ENCODE assay signal across 21 mouse cellular contexts in the genomic region with DNA sequence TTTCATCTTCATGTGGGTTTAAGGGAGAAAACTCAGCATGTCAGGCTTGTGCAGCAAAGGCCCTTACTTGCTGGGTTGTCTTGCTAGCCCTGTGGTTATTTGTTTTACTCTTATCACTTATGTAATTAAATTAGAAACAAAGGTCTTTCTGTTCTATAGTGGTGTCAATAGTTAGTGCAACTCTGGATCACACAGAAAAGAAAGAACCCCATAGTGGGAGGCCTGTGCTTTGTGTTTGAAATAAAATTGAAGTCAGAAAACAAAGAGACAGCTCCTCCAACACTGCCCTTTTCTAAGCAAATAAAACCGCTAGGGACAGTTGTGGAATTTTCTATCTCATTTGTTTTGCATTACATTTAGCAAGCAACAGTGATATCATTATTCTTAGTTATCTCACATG. TPM values are rescaled to one million over a fixed set of nuclear protein-coding genes. Genes with fewer than 3 reads are reported as not detected.
A peak's percentile ranks its signal among the peaks of the same experiment; 100 is the strongest.
DNase-seq lines count a peak whose midpoint lies in the region; TF ChIP-seq lines count a peak whose summit lies in the region.
"Had no signal": no experiment of that assay in that cellular context is flagged by ENCODE, and none has a peak within 500 bp of the region (broad histone marks: within the 10 kb centered on the region; RNA-seq: fewer than 3 reads in every experiment).

No protein-coding gene starts in this region.

- peak overlapping the region; percentile 11; the same call in 1 of the 2 replicates for H3K27ac ChIP-seq in layer of hippocampus, adult 2 months
- H3K27ac ChIP-seq: embryonic facial prominence, embryonic 10.5 days; embryonic facial prominence, embryonic 12.5 days; forebrain, embryonic 13.5 days; forebrain, embryonic 15.5 days had no signal

- TF ChIP-seq CTCF in layer of hippocampus, adult 2 months (conservative IDR thresholded peaks at IDR 0.05), result no peak

- DNase-seq in layer of hippocampus, adult 2 months (ENCODE audit: low spot score in 2 of 2), result peak in 1 of 2 experiments; percentile 8
- DNase-seq in layer of hippocampus, postnatal 25 days (ENCODE audit: extremely low spot score in 1 of 2, low spot score in 1 of 2), result no peak
- peak; percentile 57 for DNase-seq in retina, postnatal 1 day
- DNase-seq in retina, embryonic 14.5 days (ENCODE audit: low spot score), result no peak
- DNase-seq in telencephalon, adult 2 months (ENCODE audit: low read depth, low spot score), result peak; percentile 47
- DNase-seq in kidney, postnatal 4 days, result no peak
- DNase-seq: adrenal gland, adult 2 months; adrenal gland, postnatal 10 days; adrenal gland, postnatal 25 days; B cell, adult 2 months; cerebellum, adult 11-12 months; cerebellum, adult 2 months; cerebellum, adult 9-10 months; cerebellum, postnatal 10 days; cerebellum, postnatal 25 days; forebrain, postnatal 0 days had no signal

- H3K4me3 ChIP-seq in layer of hippocampus, adult 2 months, result no peak overlapping the region
- H3K4me3 ChIP-seq: embryonic facial prominence, embryonic 10.5 days; embryonic facial prominence, embryonic 12.5 days; forebrain, embryonic 13.5 days; forebrain, embryonic 15.5 days had no signal

RNA-seq across cellular contexts. Expression of a gene that starts 15.4 kb away (rescaled TPM):
- total RNA-seq in layer of hippocampus, adult 2 months (2021), result 10 to 100 TPM; 24.3 to 24.4 TPM
- 10 to 100 TPM; 24.2 to 27.7 TPM for total RNA-seq in layer of hippocampus, postnatal 25 days (2021)
- total RNA-seq: CH12.LX had no signal

Comparison
In these comparisons a context has a peak if more than half of its experiments do, and no peak if none do; other contexts are left out.
1. DNase-seq: peak in retina, postnatal 1 day (single experiment) and telencephalon, adult 2 months (single experiment); none in layer of hippocampus, postnatal 25 days (0 of 2), retina, embryonic 14.5 days (single experiment) and kidney, postnatal 4 days (0 of 2).